Mouse (Mus musculus): Measurements from ENCODE around the gene Lcn5. TPM values are rescaled to one million over a fixed set of nuclear protein-coding genes. Genes with fewer than 3 reads are reported as not detected.

Gene Lcn5
- polyA plus RNA-seq, 1 experiment = not detected

DNA sequence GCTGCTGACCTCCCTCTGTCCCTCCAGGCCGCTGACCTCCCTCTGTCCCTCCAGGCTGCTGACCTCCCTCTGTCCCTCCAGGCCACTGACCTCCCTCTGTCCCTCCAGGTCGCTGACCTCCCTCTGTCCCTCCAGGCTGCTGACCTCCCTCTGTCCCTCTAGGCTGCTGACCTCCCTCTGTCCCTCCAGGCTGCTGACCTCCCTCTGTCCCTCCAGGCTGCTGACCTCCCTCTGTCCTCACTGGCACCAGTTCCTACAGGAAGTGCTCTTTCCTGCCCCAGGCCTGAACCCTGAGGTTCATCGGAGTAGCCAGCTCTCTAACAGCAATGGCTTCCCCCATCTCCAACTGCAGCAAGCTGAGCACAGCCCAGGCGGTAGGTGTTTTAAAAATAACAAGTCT is 29.0 kb upstream of the Lcn5 start:
- no peaks in the 10 kb centered on the region for H3K4me1 ChIP-seq (ENCODE audit: control insufficient read depth, insufficient read depth, low read length)
- no peak for TF ChIP-seq POLR2A (IDR thresholded peaks at IDR 0.05; ENCODE audit: borderline replicate concordance, extremely low read depth, low read depth, low read length)
- no peak for TF ChIP-seq CTCF (IDR thresholded peaks at IDR 0.05; ENCODE audit: insufficient read depth, low read length)
- DNase-seq = no peak
- 46% methylated on average over 4 of the region's 4 CpGs for WGBS
- no peak overlapping the region for H3K4me3 ChIP-seq (replicated peaks; ENCODE audit: extremely low read depth, low read depth, low read length)

DNA sequence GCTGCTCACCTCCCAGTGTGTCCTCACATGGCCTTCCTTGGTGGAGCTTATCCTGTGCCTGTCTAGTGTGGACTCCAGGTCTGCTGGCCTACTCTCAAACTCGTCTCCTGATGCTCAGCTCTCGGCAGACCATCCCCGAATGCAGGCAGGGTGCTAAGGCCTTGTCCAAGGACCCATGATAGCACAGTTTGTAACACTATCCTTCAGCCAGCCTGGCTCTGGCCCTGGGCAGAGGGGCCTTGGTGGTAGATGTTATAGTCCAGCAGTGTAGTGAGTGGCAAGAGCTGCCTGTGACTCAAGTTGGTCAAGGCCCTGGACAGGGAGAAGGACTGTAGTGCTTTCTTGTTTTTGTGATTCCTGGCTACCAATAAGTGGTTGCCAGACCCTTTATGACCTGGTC is 24.1 kb upstream of the Lcn5 start:
- no peak for DNase-seq
- Histone ChIP-seq H3K4me1 (ENCODE audit: control insufficient read depth, insufficient read depth, low read length) (no peaks in the 10 kb centered on the region), H3K4me3 (replicated peaks; ENCODE audit: extremely low read depth, low read depth, low read length) (no peak overlapping the region)
- 82% methylated on average over 3 of the region's 3 CpGs for WGBS
- TF ChIP-seq CTCF (IDR thresholded peaks at IDR 0.05; ENCODE audit: insufficient read depth, low read length) (no peak), POLR2A (IDR thresholded peaks at IDR 0.05; ENCODE audit: borderline replicate concordance, extremely low read depth, low read depth, low read length) (no peak)

DNA sequence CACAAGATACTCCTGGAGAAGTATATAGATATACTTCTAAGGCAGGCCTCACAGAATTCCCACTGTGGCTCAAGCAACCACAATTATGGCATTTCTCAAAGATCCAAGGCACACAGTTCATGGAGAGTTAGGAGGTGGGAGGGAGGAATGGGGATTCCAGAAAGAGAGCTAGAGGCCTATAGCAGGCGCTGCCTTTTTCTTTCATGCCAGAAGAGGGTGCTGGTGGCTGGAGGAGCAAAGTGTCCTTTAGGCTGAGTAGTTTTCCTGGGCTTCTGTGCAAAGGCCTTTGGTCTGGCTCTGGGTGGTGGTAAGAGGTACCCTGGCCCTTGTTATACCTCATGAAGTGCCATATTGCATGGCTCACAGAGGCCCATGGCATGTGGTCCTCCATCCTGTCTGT is 23.7 kb upstream of the Lcn5 start:
- no peak for DNase-seq
- TF ChIP-seq POLR2A (IDR thresholded peaks at IDR 0.05; ENCODE audit: borderline replicate concordance, extremely low read depth, low read depth, low read length) = no peak
- TF ChIP-seq CTCF (IDR thresholded peaks at IDR 0.05; ENCODE audit: insufficient read depth, low read length) = no peak
- Histone ChIP-seq H3K4me1 (ENCODE audit: control insufficient read depth, insufficient read depth, low read length) (no peaks in the 10 kb centered on the region), H3K4me3 (replicated peaks; ENCODE audit: extremely low read depth, low read depth, low read length) (no peak overlapping the region)
- WGBS = 58% methylated on average over 1 of the region's 1 CpGs

DNA sequence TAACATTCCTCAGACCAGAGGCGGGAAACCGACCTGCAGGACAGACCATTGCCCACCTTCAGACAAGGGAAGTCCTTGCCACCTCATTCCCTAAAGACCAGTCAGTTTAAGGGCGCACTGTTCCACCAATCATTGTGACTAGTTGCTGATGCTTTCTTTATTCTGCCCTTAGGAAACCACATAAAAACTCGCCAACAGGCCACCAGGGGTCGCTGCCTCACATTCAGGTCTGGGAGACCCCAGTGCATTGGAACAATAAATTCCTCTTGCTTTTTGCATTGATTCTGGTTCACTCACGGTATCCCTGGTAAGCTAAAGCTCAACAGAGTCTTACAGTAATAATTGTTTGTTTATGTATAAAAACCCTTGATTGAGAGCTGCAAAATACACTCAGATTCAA is 17.9 kb upstream of the Lcn5 start:
- Histone ChIP-seq H3K4me3 (replicated peaks; ENCODE audit: extremely low read depth, low read depth, low read length) (no peak overlapping the region), H3K4me1 (ENCODE audit: control insufficient read depth, insufficient read depth, low read length) (no peaks in the 10 kb centered on the region)
- 24% methylated on average over 6 of the region's 6 CpGs for WGBS
- peak; percentile 26 for DNase-seq
- TF ChIP-seq POLR2A (IDR thresholded peaks at IDR 0.05; ENCODE audit: borderline replicate concordance, extremely low read depth, low read depth, low read length) (no peak), CTCF (IDR thresholded peaks at IDR 0.05; ENCODE audit: insufficient read depth, low read length) (peak; percentile 62)

DNA sequence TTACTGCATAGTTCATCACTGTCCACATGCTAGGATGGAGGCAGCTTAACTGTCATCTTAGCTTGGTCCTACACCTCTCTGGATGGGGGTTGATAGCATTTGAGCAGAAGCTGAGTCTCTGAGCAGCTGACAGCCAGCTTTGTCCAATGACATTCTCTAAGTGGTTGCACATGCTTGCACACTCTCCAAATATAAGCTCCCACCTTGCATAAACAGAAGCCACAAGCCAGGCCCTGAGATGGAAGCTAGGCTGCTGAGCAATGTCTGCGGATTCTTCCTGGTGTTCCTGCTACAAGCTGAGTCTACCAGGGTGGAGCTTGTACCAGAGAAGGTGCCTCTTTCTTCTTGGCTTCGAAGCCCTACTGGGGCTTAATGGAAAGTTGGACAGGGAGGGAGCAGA is 4.8 kb upstream of the Lcn5 start, which contains the start of gene Lcn8:
TSS of gene Lcn8 (plus strand) at position 219 of the 400 bp plus-strand sequence.
- 65% methylated on average over 2 of the region's 2 CpGs for WGBS
- H3K4me1 ChIP-seq (ENCODE audit: control insufficient read depth, insufficient read depth, low read length) = no peaks in the 10 kb centered on the region
- TF ChIP-seq POLR2A (IDR thresholded peaks at IDR 0.05; ENCODE audit: borderline replicate concordance, extremely low read depth, low read depth, low read length) (no peak), CTCF (IDR thresholded peaks at IDR 0.05; ENCODE audit: insufficient read depth, low read length) (no peak)
- no peak for DNase-seq
- H3K4me3 ChIP-seq (replicated peaks; ENCODE audit: extremely low read depth, low read depth, low read length) = no peak within 1 kb of the TSS

DNA sequence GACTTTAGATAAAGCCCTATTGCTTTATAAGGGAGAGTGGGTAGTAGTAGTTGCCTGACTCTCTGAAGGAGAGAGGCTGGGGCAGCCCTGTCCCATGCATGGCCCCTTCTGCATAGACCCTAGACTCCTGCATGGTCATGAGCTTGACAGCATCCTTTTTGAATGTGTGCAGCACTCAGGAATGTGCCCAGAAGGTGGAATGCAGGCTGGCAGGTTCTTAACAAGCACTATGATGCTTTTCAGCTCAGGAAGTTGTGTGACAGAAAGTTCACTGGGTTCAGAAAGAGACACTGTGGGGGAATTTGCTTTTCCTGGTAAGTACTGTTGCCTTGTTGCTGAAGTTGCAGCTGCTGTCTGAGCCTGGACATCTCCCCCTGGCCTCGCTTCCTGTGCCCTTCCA is 3.2 kb upstream of the Lcn5 start:
- TF ChIP-seq CTCF (IDR thresholded peaks at IDR 0.05; ENCODE audit: insufficient read depth, low read length) (no peak), POLR2A (IDR thresholded peaks at IDR 0.05; ENCODE audit: borderline replicate concordance, extremely low read depth, low read depth, low read length) (no peak)
- 41% methylated on average over 1 of the region's 1 CpGs for WGBS
- Histone ChIP-seq H3K4me3 (replicated peaks; ENCODE audit: extremely low read depth, low read depth, low read length) (no peak overlapping the region), H3K4me1 (ENCODE audit: control insufficient read depth, insufficient read depth, low read length) (no peaks in the 10 kb centered on the region)
- DNase-seq = no peak

DNA sequence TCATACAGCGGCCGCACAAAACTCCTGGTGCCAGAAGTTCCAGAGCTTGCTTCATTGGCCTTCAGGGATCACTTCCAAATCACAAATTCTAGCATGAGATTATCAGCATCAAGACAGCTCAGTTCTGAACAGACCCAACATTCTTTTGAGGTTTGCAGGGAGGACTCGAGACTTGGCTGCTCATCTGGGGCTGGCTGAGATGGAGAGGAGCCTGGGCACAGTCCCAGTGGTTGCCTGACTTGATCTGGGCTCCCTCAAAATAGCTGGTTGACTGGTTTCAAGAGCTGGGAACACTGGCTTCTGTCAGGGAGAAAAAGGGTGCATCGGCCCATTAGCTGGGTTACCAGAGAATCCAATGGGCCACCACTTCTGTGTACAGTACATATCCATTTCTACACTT is 1.1 kb upstream of the Lcn5 start:
- Histone ChIP-seq H3K4me3 (replicated peaks; ENCODE audit: extremely low read depth, low read depth, low read length) (no peak overlapping the region), H3K4me1 (ENCODE audit: control insufficient read depth, insufficient read depth, low read length) (no peaks in the 10 kb centered on the region)
- TF ChIP-seq POLR2A (IDR thresholded peaks at IDR 0.05; ENCODE audit: borderline replicate concordance, extremely low read depth, low read depth, low read length) (no peak), CTCF (IDR thresholded peaks at IDR 0.05; ENCODE audit: insufficient read depth, low read length) (no peak)
- DNase-seq = no peak
- 74% methylated on average over 4 of the region's 4 CpGs for WGBS

DNA sequence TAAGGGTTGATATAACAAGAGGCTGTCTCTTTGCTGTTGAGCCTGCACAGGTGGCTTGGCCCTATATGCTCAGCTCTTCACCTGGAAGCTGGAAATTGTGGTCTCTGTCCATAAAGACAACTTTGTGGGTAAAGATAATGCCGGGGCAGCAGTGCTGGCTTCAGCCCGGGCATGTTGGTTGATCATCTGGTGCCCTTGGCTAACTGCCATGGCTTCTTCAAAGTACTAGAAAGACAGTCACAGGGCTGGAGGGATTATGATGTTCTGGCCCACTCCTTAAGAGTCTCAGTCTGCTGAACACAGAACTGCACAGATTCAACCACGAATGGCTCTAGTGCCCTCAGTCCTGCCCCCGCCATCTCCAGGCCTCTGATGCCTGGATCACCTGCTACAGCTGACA is 506 bp upstream of the Lcn5 start:
- no peaks in the 10 kb centered on the region for H3K4me1 ChIP-seq (ENCODE audit: control insufficient read depth, insufficient read depth, low read length)
- TF ChIP-seq POLR2A (IDR thresholded peaks at IDR 0.05; ENCODE audit: borderline replicate concordance, extremely low read depth, low read depth, low read length) (no peak), CTCF (IDR thresholded peaks at IDR 0.05; ENCODE audit: insufficient read depth, low read length) (no peak)
- 73% methylated on average over 4 of the region's 4 CpGs for WGBS
- no peak for DNase-seq
- no peak overlapping the region for H3K4me3 ChIP-seq (replicated peaks; ENCODE audit: extremely low read depth, low read depth, low read length)

DNA sequence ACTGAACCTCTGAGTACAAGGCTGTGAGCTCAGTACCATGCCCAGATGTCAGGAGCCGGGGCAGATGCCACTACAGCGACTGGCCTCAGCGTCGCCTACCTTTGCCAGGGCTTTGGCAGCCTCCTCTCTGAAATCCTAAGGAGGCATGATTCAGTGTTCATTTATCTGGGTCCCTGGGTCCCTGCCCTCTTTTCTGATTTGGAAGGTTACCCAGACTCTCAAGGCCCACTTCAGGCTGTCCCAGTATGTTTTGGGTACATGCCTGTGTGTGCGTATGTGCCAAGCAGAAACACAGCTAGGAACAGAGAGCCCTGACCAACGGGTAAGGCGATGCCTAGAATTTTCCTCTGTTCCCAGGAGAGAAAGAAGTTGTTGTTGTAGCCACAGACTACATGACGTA is 2.5 kb downstream of the Lcn5 start:
- Histone ChIP-seq H3K4me1 (ENCODE audit: control insufficient read depth, insufficient read depth, low read length) (no peaks in the 10 kb centered on the region), H3K4me3 (replicated peaks; ENCODE audit: extremely low read depth, low read depth, low read length) (no peak overlapping the region)
- WGBS = 75% methylated on average over 8 of the region's 8 CpGs
- DNase-seq = no peak
- TF ChIP-seq CTCF (IDR thresholded peaks at IDR 0.05; ENCODE audit: insufficient read depth, low read length) (no peak), POLR2A (IDR thresholded peaks at IDR 0.05; ENCODE audit: borderline replicate concordance, extremely low read depth, low read depth, low read length) (no peak)

DNA sequence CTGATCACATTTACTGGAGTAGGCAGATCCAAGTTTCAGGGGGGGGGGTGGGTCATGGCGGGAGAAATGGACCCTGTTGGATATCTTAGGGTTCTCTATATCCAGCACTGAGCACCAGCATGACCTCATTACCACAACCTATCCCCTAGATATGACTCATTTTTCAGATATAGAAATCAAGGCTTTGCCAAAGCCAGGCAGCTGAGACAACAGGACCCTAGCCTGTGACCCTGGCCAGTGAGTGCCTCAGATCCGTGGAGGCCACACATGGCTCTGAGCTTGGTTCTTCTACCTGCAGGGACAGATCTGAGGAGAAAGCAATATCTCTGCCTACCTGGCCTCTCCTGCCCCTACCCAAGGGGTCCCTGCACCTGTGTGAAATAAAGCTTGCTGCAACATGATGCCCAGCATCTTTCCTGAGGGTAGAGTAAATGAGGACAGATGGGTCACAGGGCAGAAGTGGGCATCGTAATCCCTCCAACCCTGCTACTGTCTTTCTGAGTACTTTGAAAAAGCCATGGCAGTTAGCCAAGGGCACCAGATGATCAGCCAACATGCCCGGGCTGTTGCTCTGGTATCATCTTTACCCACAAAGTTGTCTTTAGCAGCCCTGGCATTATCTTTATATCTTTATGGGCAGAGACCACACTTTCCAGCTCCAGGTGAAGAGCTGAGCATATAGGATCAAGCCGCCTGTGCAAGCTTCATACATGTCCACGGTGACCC is 3.7 kb downstream of the Lcn5 start:
- H3K4me1 ChIP-seq (ENCODE audit: control insufficient read depth, insufficient read depth, low read length) = no peaks in the 10 kb centered on the region
- 77% methylated on average over 6 of the region's 6 CpGs for WGBS
- DNase-seq = no peak
- TF ChIP-seq POLR2A (IDR thresholded peaks at IDR 0.05; ENCODE audit: borderline replicate concordance, extremely low read depth, low read depth, low read length) = no peak
- no peak for TF ChIP-seq CTCF (IDR thresholded peaks at IDR 0.05; ENCODE audit: insufficient read depth, low read length)
- no peak overlapping the region for H3K4me3 ChIP-seq (replicated peaks; ENCODE audit: extremely low read depth, low read depth, low read length)

Measured in lung, adult 2 months (tissue).